Mouse (Mus musculus) neural tube, embryonic 11.5 days (tissue): ENCODE data around the gene Ints7. TPM values are rescaled to one million over a fixed set of nuclear protein-coding genes. Genes with fewer than 3 reads are reported as not detected.

ENCODE experiments used
- ATAC-seq: fragments of 200-750 bp; cut with Nextera tagmentation; 2 replicates; pipeline ENCODE4 v1.8.0; 2017; ENCODE audit warnings: moderate number of reproducible peaks, mild to moderate bottlenecking, moderate TSS enrichment, moderate library complexity; ENCODE audit not compliant: insufficient read depth, low FRiP score, low TSS enrichment
- DNase-seq: peaks from one replicate; pipeline ENCODE4 v3.0.0-alpha.2; 2015; ENCODE audit warnings: low spot score
- H3K27ac ChIP-seq: fragments of 300-500 bp; sonication (generic); 2 replicates; pipeline ENCODE4 v1.5.1; 2014; ENCODE audit warnings: low read depth, mild to moderate bottlenecking, low read length
- H3K27me3 ChIP-seq: fragments of 300-500 bp; sonication (generic); 2 replicates; pipeline ENCODE4 v1.6.1; 2014; ENCODE audit warnings: mild to moderate bottlenecking, low read length, mixed read lengths; ENCODE audit not compliant: control insufficient read depth, insufficient read depth
- H3K36me3 ChIP-seq: fragments of 300-500 bp; sonication (generic); 2 replicates; pipeline ENCODE4 v1.6.1; 2014; ENCODE audit warnings: mild to moderate bottlenecking, low read length, moderate library complexity, mixed read lengths; ENCODE audit not compliant: control insufficient read depth, insufficient read depth
- H3K4me1 ChIP-seq: fragments of 300-500 bp; sonication (generic); 2 replicates; pipeline ENCODE4 v1.6.1; 2014; ENCODE audit warnings: low read length, mixed read lengths; ENCODE audit not compliant: control insufficient read depth, insufficient read depth
- H3K4me2 ChIP-seq: fragments of 300-500 bp; sonication (generic); 2 replicates; pipeline ENCODE4 v1.6.1; 2014; ENCODE audit warnings: low read depth, mild to moderate bottlenecking, moderate library complexity
- H3K4me3 ChIP-seq: fragments of 300-500 bp; sonication (generic); 2 replicates; pipeline ENCODE4 v1.5.1; 2014; ENCODE audit warnings: low read depth, low read length
- H3K9ac ChIP-seq: fragments of 300-500 bp; sonication (generic); 2 replicates; pipeline ENCODE4 v1.6.1; 2014; ENCODE audit warnings: mild to moderate bottlenecking, low read length
- H3K9me3 ChIP-seq: fragments of 300-500 bp; sonication (generic); 2 replicates; pipeline ENCODE4 v1.6.1; 2016; ENCODE audit warnings: low read length; ENCODE audit not compliant: control insufficient read depth
- WGBS: fragments of 180-500 bp; shearing (Covaris S2); extraction: QIAGEN DNeasy Blood & Tissue Kit; methylation state at CpG from one replicate; pipeline ENCODE4 v1.1.7; 2014; 5-methylcytosine and 5-hydroxymethylcytosine counted together
- polyA plus RNA-seq: library from polyadenylated mRNA; unstranded; fragments of >200 nt; fragmentation: Nextera tagmentation; extraction: Ambion mirVana; gene quantifications from 2 replicates; pipeline ENCODE4 v1.2.1, GENCODE M21; 2014

The Ints7 gene
- polyA plus RNA-seq: 60.1 and 60.2 TPM in 2 replicates

GRCm38 (mm10) chr1:191575458-191576247, at the start of gene Ints7, which contains the start of gene Dtl:
Gene Ints7, plus strand, starts transcription at chr1:191575636.
Gene Dtl, minus strand, starts transcription at chr1:191575544.
- Histone ChIP-seq H3K4me1 (peaks cover 16% of the 10 kb centered on the region), H3K4me2 (peak within 1 kb of the TSS; percentile 71), H3K9ac (peak within 1 kb of the TSS; percentile 83), H3K36me3 (peaks cover 4% of the 10 kb centered on the region), H3K27me3 (no peaks in the 10 kb centered on the region), H3K9me3 (peaks cover 2% of the 10 kb centered on the region; the same call in 1 of the 2 replicates), H3K4me3 (peak within 1 kb of the TSS; percentile 77), H3K27ac (peak within 1 kb of the TSS; percentile 76)
- DNase-seq: peak; percentile 100
- under 1% methylated on average over 70 of the region's 70 CpGs for WGBS
- ATAC-seq: peak; percentile 98

GRCm38 (mm10) chr1:191527089-191527488, 48.3 kb upstream of the Ints7 start:
- no peak for ATAC-seq
- 82% methylated on average over 3 of the region's 3 CpGs for WGBS

GRCm38 (mm10) chr1:191527921-191528612, 47.4 kb upstream of the Ints7 start:
- no peaks in the 10 kb centered on the region for H3K36me3 ChIP-seq
- ATAC-seq: no peak
- H3K9ac ChIP-seq: no peak overlapping the region
- no peaks in the 10 kb centered on the region for H3K4me1 ChIP-seq
- no peak for DNase-seq
- H3K27me3 ChIP-seq: no peaks in the 10 kb centered on the region
- WGBS: 79% methylated on average over 4 of the region's 4 CpGs
- H3K4me3 ChIP-seq: no peak overlapping the region
- H3K27ac ChIP-seq: no peak overlapping the region
- no peaks in the 10 kb centered on the region for H3K9me3 ChIP-seq
- H3K4me2 ChIP-seq: no peak overlapping the region

More at GRCm38 (mm10) chr1:191527089-191527488, 48.3 kb upstream of the Ints7 start:
- Histone ChIP-seq H3K9ac (no peak overlapping the region), H3K27ac (no peak overlapping the region), H3K36me3 (no peaks in the 10 kb centered on the region), H3K4me2 (no peak overlapping the region), H3K4me3 (no peak overlapping the region), H3K4me1 (no peaks in the 10 kb centered on the region), H3K9me3 (no peaks in the 10 kb centered on the region), H3K27me3 (no peaks in the 10 kb centered on the region)
- no peak for DNase-seq

GRCm38 (mm10) chr1:191529406-191529805, 46.0 kb upstream of the Ints7 start:
- 76% methylated on average over 2 of the region's 2 CpGs for WGBS

GRCm38 (mm10) chr1:191531023-191531422, 44.4 kb upstream of the Ints7 start:
- Histone ChIP-seq H3K4me1 (no peaks in the 10 kb centered on the region), H3K9me3 (no peaks in the 10 kb centered on the region), H3K4me3 (no peak overlapping the region), H3K36me3 (no peaks in the 10 kb centered on the region), H3K27ac (no peak overlapping the region), H3K27me3 (no peaks in the 10 kb centered on the region), H3K4me2 (no peak overlapping the region), H3K9ac (no peak overlapping the region)
- ATAC-seq (no peak), DNase-seq (no peak)
- 45% methylated on average over 1 of the region's 1 CpGs for WGBS

More at GRCm38 (mm10) chr1:191529406-191529805, 46.0 kb upstream of the Ints7 start:
- no peak overlapping the region for H3K9ac ChIP-seq
- no peak overlapping the region for H3K4me3 ChIP-seq
- no peaks in the 10 kb centered on the region for H3K27me3 ChIP-seq
- no peaks in the 10 kb centered on the region for H3K4me1 ChIP-seq
- no peaks in the 10 kb centered on the region for H3K9me3 ChIP-seq
- no peak overlapping the region for H3K27ac ChIP-seq
- H3K4me2 ChIP-seq: no peak overlapping the region
- no peaks in the 10 kb centered on the region for H3K36me3 ChIP-seq
- no peak for ATAC-seq
- DNase-seq: no peak

GRCm38 (mm10) chr1:191534896-191535295, 40.5 kb upstream of the Ints7 start:
- Histone ChIP-seq H3K4me1 (no peaks in the 10 kb centered on the region), H3K9ac (no peak overlapping the region), H3K27ac (no peak overlapping the region), H3K9me3 (no peaks in the 10 kb centered on the region), H3K4me2 (no peak overlapping the region), H3K4me3 (no peak overlapping the region), H3K27me3 (no peaks in the 10 kb centered on the region), H3K36me3 (no peaks in the 10 kb centered on the region)
- 56% methylated on average over 2 of the region's 2 CpGs for WGBS
- DNase-seq (no peak), ATAC-seq (no peak)

GRCm38 (mm10) chr1:191540300-191540699, 35.1 kb upstream of the Ints7 start:
- no peak overlapping the region for H3K4me3 ChIP-seq
- no peaks in the 10 kb centered on the region for H3K4me1 ChIP-seq
- 90% methylated on average over 2 of the region's 2 CpGs for WGBS
- H3K9ac ChIP-seq: no peak overlapping the region
- H3K27me3 ChIP-seq: no peaks in the 10 kb centered on the region
- ATAC-seq (no peak), DNase-seq (no peak)
- no peak overlapping the region for H3K27ac ChIP-seq
- H3K9me3 ChIP-seq: no peaks in the 10 kb centered on the region
- peaks cover 6% of the 10 kb centered on the region for H3K36me3 ChIP-seq
- H3K4me2 ChIP-seq: no peak overlapping the region

- peaks cover 6% of the 10 kb centered on the region for H3K36me3 ChIP-seq
- no peak for DNase-seq
- H3K4me2 ChIP-seq: no peak overlapping the region
- no peak overlapping the region for H3K27ac ChIP-seq
- no peaks in the 10 kb centered on the region for H3K27me3 ChIP-seq
- no peaks in the 10 kb centered on the region for H3K4me1 ChIP-seq
- H3K9me3 ChIP-seq: no peaks in the 10 kb centered on the region
- no peak overlapping the region for H3K4me3 ChIP-seq
- no peak for ATAC-seq
- WGBS: 91% methylated on average over 9 of the region's 9 CpGs
- H3K9ac ChIP-seq: no peak overlapping the region
These were observed 34.4 kb upstream of the Ints7 start for GRCm38 (mm10) chr1:191541014-191541413.
